Mouse (Mus musculus) left cerebral cortex, postnatal 25 days (tissue): ENCODE results near the gene Phactr2. TPM values are rescaled to one million over a fixed set of nuclear protein-coding genes. Genes with fewer than 3 reads are reported as not detected.
A peak's percentile ranks its signal among the peaks of the same experiment; 100 is the strongest.

Source experiments
- DNase-seq, 2 experiments: peaks; one replicate each; pipeline ENCODE4 v3.0.0; 2022; ENCODE audit warnings: low spot score in 2 of 2, mixed read lengths in 1 of 2
- intact Hi-C: fragments of 180-260 bp; cut with DNase I; formaldehyde crosslinking; loops from one replicate; pipeline ENCODE4 v1.15.1; 2025
- total RNA-seq, 2 experiments: library from RNA; stranded (reverse); gene quantifications; 2 replicates each; pipeline ENCODE4 v1.2.3; 2021

Phactr2 gene
- total RNA-seq, 2 experiments from 2014 or later, result 24.5 to 27.1 TPM

GRCm38 (mm10) chr10:13240431-13240830 is 233.8 kb downstream of the Phactr2 start:
- no peak for DNase-seq
- intact Hi-C loops, result no loop called here

DNA sequence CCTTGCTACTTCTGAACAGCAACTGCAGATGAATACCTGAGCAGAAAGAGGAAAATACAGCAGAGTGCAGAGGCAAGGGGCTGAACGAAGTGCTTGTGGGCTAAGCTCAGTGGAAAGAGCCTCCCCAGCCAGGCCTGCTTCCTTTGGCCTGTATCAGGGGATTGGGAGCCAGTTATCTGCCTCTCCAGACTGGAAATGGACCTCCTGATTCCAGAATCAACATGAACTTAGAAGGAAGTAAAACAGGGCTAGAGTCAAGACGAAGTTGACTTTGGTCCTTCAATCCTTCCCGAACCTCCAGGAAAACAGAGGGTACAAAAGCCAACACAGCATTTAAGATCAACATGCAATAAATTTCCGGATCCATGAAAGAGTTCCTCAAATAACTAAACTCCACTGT is 236.0 kb downstream of the Phactr2 start:
- intact Hi-C loops, result no loop called here
- no peak for DNase-seq

- intact Hi-C loops, result no loop called here
- DNase-seq, result no peak
Observed at GRCm38 (mm10) chr10:13236866-13237265, 237.3 kb downstream of the Phactr2 start.

DNA sequence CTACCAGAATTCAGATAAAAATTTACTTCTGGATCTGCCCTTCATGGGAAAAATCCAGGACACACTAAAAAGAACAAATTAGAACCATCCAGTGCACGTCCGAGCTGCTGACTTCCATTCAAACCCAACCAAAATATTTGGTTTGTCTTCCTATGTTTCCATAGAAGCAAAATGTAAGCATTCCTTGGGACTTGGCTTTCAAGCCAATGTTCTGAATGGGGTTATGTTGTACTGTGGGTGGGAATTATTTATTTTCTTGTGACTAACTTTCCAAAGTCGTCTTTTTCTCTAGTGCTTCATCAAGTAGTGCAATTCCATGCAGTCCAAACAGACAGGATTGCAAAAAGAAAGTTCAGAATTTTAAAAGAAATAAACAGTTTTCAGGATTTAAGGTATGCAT is 239.7 kb downstream of the Phactr2 start:
- intact Hi-C loops, result no loop called here

GRCm38 (mm10) chr10:13233941-13234340 is 240.3 kb downstream of the Phactr2 start:
- no peak for DNase-seq
- intact Hi-C loops, result no loop called here

More for the DNA sequence above, 239.7 kb downstream of the Phactr2 start:
- DNase-seq, result no peak

DNA sequence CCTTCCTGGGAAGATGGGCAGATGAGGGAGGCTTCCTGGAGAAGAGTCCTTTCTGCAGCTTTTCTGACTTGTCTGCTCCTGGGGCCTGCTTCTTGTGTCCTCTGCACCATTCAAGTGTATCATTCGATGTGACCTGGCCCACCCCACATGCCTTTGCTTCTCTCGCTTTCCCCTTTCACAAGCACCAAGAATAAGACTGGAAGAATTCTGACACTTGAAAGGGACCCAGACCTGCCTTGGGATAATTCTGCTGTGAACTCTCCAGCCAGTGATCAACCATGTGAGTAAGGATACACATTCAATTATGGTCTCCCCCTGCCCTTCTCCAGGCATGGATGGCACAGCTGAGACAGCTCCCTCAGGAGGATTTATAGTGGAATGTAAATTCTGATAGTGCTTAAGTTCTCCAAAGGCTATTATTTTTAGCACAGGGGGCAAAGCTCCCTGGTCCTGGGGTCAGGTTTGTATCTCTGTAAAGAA is 241.0 kb downstream of the Phactr2 start:
- DNase-seq, result no peak
- intact Hi-C loops, result no loop called here

GRCm38 (mm10) chr10:13232443-13233142 is 241.6 kb downstream of the Phactr2 start:
- no peak for DNase-seq
- intact Hi-C loops, result no loop called here

DNA sequence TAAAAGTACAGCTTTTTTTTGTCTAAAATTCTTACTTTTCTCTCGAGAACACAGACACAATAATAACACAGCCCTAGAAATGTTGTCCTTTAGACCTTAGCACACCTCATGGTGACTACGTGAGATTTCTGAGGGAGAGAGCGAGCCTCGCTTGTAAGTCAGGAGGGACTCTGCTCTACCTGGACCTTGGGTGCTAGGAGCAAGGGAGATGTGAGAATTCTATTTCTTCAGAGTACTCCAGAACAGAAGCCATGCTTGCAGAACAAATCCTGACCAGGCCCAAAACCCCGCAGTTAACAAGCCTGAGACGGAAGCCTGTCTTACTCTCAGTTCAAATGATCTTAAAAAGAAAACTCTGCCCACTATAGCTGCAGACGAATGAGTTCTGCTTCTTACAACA is 243.5 kb downstream of the Phactr2 start:
- intact Hi-C loops, result no loop called here
- DNase-seq, result no peak

- intact Hi-C loops, result no loop called here
- DNase-seq, result peak in 1 of 2 experiments; percentile 19
Observed at GRCm38 (mm10) chr10:13225377-13226063, 248.7 kb downstream of the Phactr2 start.

DNA sequence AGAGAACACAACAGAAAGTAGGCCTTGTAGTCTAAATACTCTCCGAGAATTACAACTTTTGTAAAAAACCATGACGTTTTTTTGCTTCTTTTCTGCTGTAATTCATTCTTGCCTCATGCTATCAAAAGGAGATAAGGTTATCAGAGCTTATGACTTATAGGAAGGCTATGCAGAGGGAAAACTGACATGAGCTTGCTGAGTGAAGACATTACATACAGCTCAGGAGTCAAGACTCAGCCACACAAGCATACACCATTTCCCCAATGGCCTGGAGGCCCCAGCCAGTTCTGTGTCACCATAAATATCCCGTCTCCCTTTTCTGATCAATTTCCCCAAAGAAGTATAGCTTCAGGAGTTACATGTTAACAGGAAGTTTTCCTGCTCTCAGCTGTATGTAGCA is 252.1 kb downstream of the Phactr2 start:
- intact Hi-C loops, result no loop called here
- DNase-seq, result no peak

DNA sequence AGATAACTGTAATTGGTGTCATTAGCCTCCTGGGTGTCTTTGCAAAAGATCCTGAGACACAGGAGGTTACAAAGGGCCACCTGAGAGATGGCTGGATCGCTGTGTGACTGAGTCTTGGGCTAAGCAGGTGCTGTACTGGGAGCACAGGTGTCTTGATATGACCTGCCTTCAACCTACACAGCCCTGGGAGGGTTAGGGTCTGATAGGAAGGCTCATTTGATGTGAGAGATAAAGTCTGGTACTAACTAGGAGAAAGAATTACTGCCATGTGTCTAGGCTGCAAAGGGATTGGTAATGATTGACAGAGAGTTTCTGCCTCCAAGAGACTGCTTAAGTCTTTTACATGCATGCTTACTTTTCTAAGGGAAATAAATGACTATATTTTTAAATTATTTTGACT is 254.2 kb downstream of the Phactr2 start:
- intact Hi-C loops, result no loop called here
- no peak for DNase-seq

DNA sequence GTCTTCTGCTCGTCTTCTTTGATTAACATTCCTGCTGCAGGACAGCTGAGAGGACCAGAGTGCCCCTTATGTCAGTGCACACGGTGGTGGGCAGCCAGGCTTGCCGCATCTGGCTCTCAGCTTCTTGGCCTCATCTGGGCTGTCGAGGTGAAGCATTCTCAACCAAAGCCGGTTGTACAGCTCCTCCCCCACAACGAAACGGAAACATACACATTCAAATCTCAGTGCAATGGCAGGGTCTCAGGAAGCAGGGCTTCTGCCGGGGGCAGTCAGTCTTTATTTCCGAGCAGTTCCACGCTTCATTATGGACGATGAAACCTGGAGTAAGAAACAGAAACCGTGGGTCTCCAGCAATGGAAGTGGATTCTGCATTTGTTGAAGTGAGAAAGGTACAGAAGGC is 260.3 kb downstream of the Phactr2 start:
- intact Hi-C loops, result no loop called here

GRCm38 (mm10) chr10:13212829-13213228 is 261.4 kb downstream of the Phactr2 start:
- DNase-seq, result no peak
- intact Hi-C loops, result no loop called here

More for the DNA sequence above, 260.3 kb downstream of the Phactr2 start:
- DNase-seq, result no peak

GRCm38 (mm10) chr10:13212326-13212725 is 261.9 kb downstream of the Phactr2 start:
- no peak for DNase-seq
- intact Hi-C loops, result no loop called here

- intact Hi-C loops, result no loop called here
Observed at GRCm38 (mm10) chr10:13209930-13210637, 264.1 kb downstream of the Phactr2 start.

GRCm38 (mm10) chr10:13209506-13209905 is 264.7 kb downstream of the Phactr2 start:
- no peak for DNase-seq
- intact Hi-C loops, result no loop called here

More at GRCm38 (mm10) chr10:13209930-13210637, 264.1 kb downstream of the Phactr2 start:
- DNase-seq, result no peak

DNA sequence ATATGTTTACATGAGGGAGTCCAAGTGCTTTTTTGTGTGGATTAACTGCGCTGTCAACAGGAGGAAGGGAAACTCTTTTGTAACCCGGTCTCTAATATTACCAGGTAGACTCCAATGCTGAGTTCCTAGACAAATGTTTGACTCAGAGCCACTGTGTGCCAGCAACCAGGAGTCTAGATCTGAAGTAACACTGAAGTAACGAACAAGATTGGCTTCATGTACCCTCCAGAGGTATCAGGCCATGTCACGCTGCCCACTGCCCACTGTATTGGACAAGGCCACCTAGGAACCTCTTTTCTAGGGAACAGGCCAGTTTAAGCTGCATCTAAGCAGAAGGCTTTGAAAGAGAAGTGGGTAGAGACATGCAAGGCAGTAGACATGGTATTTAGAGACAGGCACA is 265.2 kb downstream of the Phactr2 start:
- intact Hi-C loops, result no loop called here
- no peak for DNase-seq

- DNase-seq, result no peak
- intact Hi-C loops, result no loop called here
Observed at GRCm38 (mm10) chr10:13201741-13202293, 272.4 kb downstream of the Phactr2 start.

- intact Hi-C loops, result no loop called here
- no peak for DNase-seq
Observed at GRCm38 (mm10) chr10:13200862-13201261, 273.4 kb downstream of the Phactr2 start.

- intact Hi-C loops, result no loop called here
- no peak for DNase-seq
Observed at GRCm38 (mm10) chr10:13199234-13199633, 275.0 kb downstream of the Phactr2 start.
